Mouse (Mus musculus): ENCODE data around the gene Abi1. TPM values are rescaled to one million over a fixed set of nuclear protein-coding genes. Genes with fewer than 3 reads are reported as not detected.
"Not testable (repeated sequence)": the region's sequence is repeated elsewhere in the genome, so short reads cannot be mapped to it uniquely, and the experiment has no call there.

Abi1 gene
- 100 to 1,000 TPM; 221 to 244 TPM for total RNA-seq (2021)

GRCm38 (mm10) chr2:23040001-23040646 is at the start of gene Abi1:
Gene Abi1, minus strand, starts transcription at chr2:23040241.
- DNase-seq (ENCODE audit: extremely low spot score in 1 of 2, low spot score in 1 of 2): peak; percentile 83 to 91

- DNase-seq (ENCODE audit: extremely low spot score in 1 of 2, low spot score in 1 of 2): no peak
Observed at GRCm38 (mm10) chr2:23084540-23084939, 44.5 kb upstream of the Abi1 start.

GRCm38 (mm10) chr2:23078588-23078987 is 38.5 kb upstream of the Abi1 start:
- no peak for DNase-seq (ENCODE audit: extremely low spot score in 1 of 2, low spot score in 1 of 2)

GRCm38 (mm10) chr2:23077693-23078092 is 37.7 kb upstream of the Abi1 start:
- DNase-seq (ENCODE audit: extremely low spot score in 1 of 2, low spot score in 1 of 2): no peak

GRCm38 (mm10) chr2:23076783-23077182 is 36.7 kb upstream of the Abi1 start:
- DNase-seq (ENCODE audit: extremely low spot score in 1 of 2, low spot score in 1 of 2): no peak

- no peak for DNase-seq (ENCODE audit: extremely low spot score in 1 of 2, low spot score in 1 of 2)
Observed at GRCm38 (mm10) chr2:23075846-23076245, 35.8 kb upstream of the Abi1 start.

GRCm38 (mm10) chr2:23071406-23071805 is 31.4 kb upstream of the Abi1 start:
- no peak for DNase-seq (ENCODE audit: extremely low spot score in 1 of 2, low spot score in 1 of 2)

- DNase-seq (ENCODE audit: extremely low spot score in 1 of 2, low spot score in 1 of 2): no peak
Observed at GRCm38 (mm10) chr2:23070491-23070890, 30.4 kb upstream of the Abi1 start.

- DNase-seq (ENCODE audit: extremely low spot score in 1 of 2, low spot score in 1 of 2): peak; percentile 90 to 95
Observed at GRCm38 (mm10) chr2:23068894-23069744, 29.1 kb upstream of the Abi1 start.

GRCm38 (mm10) chr2:23068370-23068737 is 28.3 kb upstream of the Abi1 start:
- DNase-seq (ENCODE audit: extremely low spot score in 1 of 2, low spot score in 1 of 2): no peak

GRCm38 (mm10) chr2:23067552-23068369 is 27.7 kb upstream of the Abi1 start, which contains the start of gene Acbd5:
Gene Acbd5, plus strand, starts transcription at chr2:23068167.
- peak; percentile 84 to 86 for DNase-seq (ENCODE audit: extremely low spot score in 1 of 2, low spot score in 1 of 2)

GRCm38 (mm10) chr2:23052523-23052922 is 12.5 kb upstream of the Abi1 start:
- peak in 1 of 2 experiments; percentile 16 for DNase-seq (ENCODE audit: extremely low spot score in 1 of 2, low spot score in 1 of 2)

GRCm38 (mm10) chr2:23051890-23052289 is 11.8 kb upstream of the Abi1 start:
- no peak for DNase-seq (ENCODE audit: extremely low spot score in 1 of 2, low spot score in 1 of 2)

- no peak for DNase-seq (ENCODE audit: extremely low spot score in 1 of 2, low spot score in 1 of 2)
Observed at GRCm38 (mm10) chr2:23048006-23048405, 8.0 kb upstream of the Abi1 start.

GRCm38 (mm10) chr2:23045703-23046102 is 5.7 kb upstream of the Abi1 start:
- DNase-seq (ENCODE audit: extremely low spot score in 1 of 2, low spot score in 1 of 2): no peak

GRCm38 (mm10) chr2:23042189-23042588 is 2.1 kb upstream of the Abi1 start:
- DNase-seq (ENCODE audit: extremely low spot score in 1 of 2, low spot score in 1 of 2): no peak

- DNase-seq (ENCODE audit: extremely low spot score in 1 of 2, low spot score in 1 of 2): no peak
Observed at GRCm38 (mm10) chr2:23041457-23041856, 1.4 kb upstream of the Abi1 start.

GRCm38 (mm10) chr2:23040690-23041089 is 649 bp upstream of the Abi1 start:
- DNase-seq (ENCODE audit: extremely low spot score in 1 of 2, low spot score in 1 of 2): not testable (repeated sequence)

GRCm38 (mm10) chr2:23039082-23040000 is 700 bp downstream of the Abi1 start:
- peak; percentile 35 to 43 for DNase-seq (ENCODE audit: extremely low spot score in 1 of 2, low spot score in 1 of 2)

GRCm38 (mm10) chr2:23035467-23035866 is 4.6 kb downstream of the Abi1 start:
- no peak for DNase-seq (ENCODE audit: extremely low spot score in 1 of 2, low spot score in 1 of 2)

All from layer of hippocampus, postnatal 25 days (tissue).